Mouse (Mus musculus) ES-E14 (cell line): ENCODE results near the gene Epsti1. TPM values are rescaled to one million over a fixed set of nuclear protein-coding genes. Genes with fewer than 3 reads are reported as not detected.
A peak's percentile ranks its signal among the peaks of the same experiment; 100 is the strongest.

Experiments used
- DNase-seq: peaks from one replicate; pipeline ENCODE4 v3.0.0-alpha.2; 2013; ENCODE audit warnings: low read depth, low spot score
- H3K27ac ChIP-seq: 2 replicates; pipeline ENCODE4 v1.5.1; 2012; ENCODE audit warnings: low read depth, mild to moderate bottlenecking, low read length, moderate library complexity, mixed read lengths; ENCODE audit not compliant: poor library complexity, insufficient read depth, severe bottlenecking
- H3K36me3 ChIP-seq: 2 replicates; pipeline ENCODE4 v1.6.1; 2012; ENCODE audit warnings: mild to moderate bottlenecking, low read length, moderate library complexity, mixed read lengths; ENCODE audit not compliant: control insufficient read depth, poor library complexity, insufficient read depth, severe bottlenecking
- H3K4me1 ChIP-seq, 2 experiments: fragments of 150-350 bp in 1 of 2; sonication (generic) in 1 of 2; 2 replicates each; pipeline ENCODE4 v1.6.1; 2012; ENCODE audit warnings: low read length in 2 of 2, mild to moderate bottlenecking in 1 of 2, mixed read lengths in 1 of 2; ENCODE audit not compliant: control insufficient read depth in 2 of 2, insufficient read depth in 2 of 2, poor library complexity in 1 of 2
- H3K4me3 ChIP-seq, 2 experiments: fragments of 150-350 bp in 1 of 2; sonication (generic) in 1 of 2; 2 replicates each; pipeline ENCODE4 v1.5.1; 2012; ENCODE audit warnings: low read length in 2 of 2, low read depth in 1 of 2, mild to moderate bottlenecking in 1 of 2, mixed read lengths in 1 of 2; ENCODE audit not compliant: insufficient read depth in 1 of 2, poor library complexity in 1 of 2, severe bottlenecking in 1 of 2
- H3K9ac ChIP-seq: 2 replicates; pipeline ENCODE4 v1.6.1; 2012; ENCODE audit warnings: low read depth, mild to moderate bottlenecking, low read length, mixed read lengths; ENCODE audit not compliant: poor library complexity, insufficient read depth, severe bottlenecking
- H3K9me3 ChIP-seq: fragments of 150-350 bp; sonication (generic); 2 replicates; pipeline ENCODE4 v1.6.1; 2012; ENCODE audit warnings: low read depth, mild to moderate bottlenecking, low read length; ENCODE audit not compliant: control insufficient read depth, insufficient read depth
- CHD2 ChIP-seq: IDR thresholded peaks from 2 replicates; pipeline ENCODE4 v1.6.1; 2014; ENCODE audit warnings: mild to moderate bottlenecking, low read depth, low read length, inconsistent platforms
- HCFC1 ChIP-seq: IDR thresholded peaks from 2 replicates; pipeline ENCODE4 v1.6.1; 2012; ENCODE audit warnings: low read length, inconsistent platforms, borderline replicate concordance; ENCODE audit not compliant: insufficient read depth
- MAFK ChIP-seq: IDR thresholded peaks from 2 replicates; pipeline ENCODE4 v1.6.1; 2014; ENCODE audit warnings: mild to moderate bottlenecking, low read depth, low read length, inconsistent platforms; ENCODE audit not compliant: insufficient read depth
- ZC3H11A ChIP-seq: IDR thresholded peaks from 2 replicates; pipeline ENCODE4 v1.6.1; 2012; ENCODE audit warnings: low read depth, mild to moderate bottlenecking, inconsistent platforms, low read length, borderline replicate concordance
- ZNF384 ChIP-seq: IDR thresholded peaks from 2 replicates; pipeline ENCODE4 v1.6.1; 2012; ENCODE audit warnings: low read depth, low read length, inconsistent platforms
- in situ Hi-C, 2 experiments: fragments of 600-800 bp; cut with MboI; formaldehyde crosslinking; loops; one replicate each; pipeline ENCODE4 v1.15.1; 2025; ENCODE audit warnings: low sequenced_read_pairs in 2 of 2, inconsistent platforms in 1 of 2; ENCODE audit not compliant: unreplicated experiment in 2 of 2
- total RNA-seq: library from RNA; depleted of rRNA; stranded (reverse); fragments of 300-350 nt; gene quantifications from 2 replicates; pipeline ENCODE4 v1.2.3, GENCODE M21; 2012; rRNA removed

Epsti1 gene
- total RNA-seq: not detected in 2 replicates

- Histone ChIP-seq H3K4me3 (no peak within 1 kb of the TSS), H3K36me3 (no peaks in the 10 kb centered on the region), H3K9me3 (no peaks in the 10 kb centered on the region), H3K9ac (no peak within 1 kb of the TSS), H3K27ac (no peak within 1 kb of the TSS), H3K4me1 (no peaks in the 10 kb centered on the region)
- in situ Hi-C loops: no loop called here
- no peak for DNase-seq
- TF ChIP-seq ZNF384 (no peak), MAFK (no peak), CHD2 (no peak), ZC3H11A (no peak), HCFC1 (no peak)
These were observed at the start of gene Epsti1 for GRCm38 (mm10) chr14:77904171-77904762. Epsti1 (plus strand) TSS chr14:77904239.

DNA sequence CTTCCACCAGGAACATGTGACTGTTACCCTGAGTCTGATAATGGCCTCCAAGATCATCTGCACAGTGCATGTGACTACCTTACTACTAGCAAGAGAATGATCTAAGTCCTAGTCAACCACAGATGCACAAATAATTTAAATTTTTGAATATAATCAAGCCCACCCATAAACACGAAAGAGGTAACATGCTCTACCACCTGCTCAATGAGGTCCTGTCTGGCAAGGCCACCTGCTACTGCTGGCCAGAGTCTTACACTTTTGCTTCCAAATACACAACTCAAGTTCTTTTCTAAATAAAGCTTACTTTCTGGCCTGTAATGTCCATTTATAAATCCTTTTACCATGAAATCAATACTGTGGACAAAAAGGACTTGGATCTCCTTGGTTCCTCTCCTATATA is 44.1 kb upstream of the Epsti1 start:
- no peak for DNase-seq
- Histone ChIP-seq H3K27ac (no peak overlapping the region), H3K9ac (no peak overlapping the region), H3K36me3 (no peaks in the 10 kb centered on the region), H3K9me3 (no peaks in the 10 kb centered on the region), H3K4me3 (no peak overlapping the region), H3K4me1 (no peaks in the 10 kb centered on the region; a peak in 1 of 4 replicates)
- no peak for TF ChIP-seq ZNF384
- no peak for TF ChIP-seq ZC3H11A
- TF ChIP-seq MAFK: no peak
- TF ChIP-seq HCFC1: no peak
- no peak for TF ChIP-seq CHD2
- in situ Hi-C loops: no loop called here

DNA sequence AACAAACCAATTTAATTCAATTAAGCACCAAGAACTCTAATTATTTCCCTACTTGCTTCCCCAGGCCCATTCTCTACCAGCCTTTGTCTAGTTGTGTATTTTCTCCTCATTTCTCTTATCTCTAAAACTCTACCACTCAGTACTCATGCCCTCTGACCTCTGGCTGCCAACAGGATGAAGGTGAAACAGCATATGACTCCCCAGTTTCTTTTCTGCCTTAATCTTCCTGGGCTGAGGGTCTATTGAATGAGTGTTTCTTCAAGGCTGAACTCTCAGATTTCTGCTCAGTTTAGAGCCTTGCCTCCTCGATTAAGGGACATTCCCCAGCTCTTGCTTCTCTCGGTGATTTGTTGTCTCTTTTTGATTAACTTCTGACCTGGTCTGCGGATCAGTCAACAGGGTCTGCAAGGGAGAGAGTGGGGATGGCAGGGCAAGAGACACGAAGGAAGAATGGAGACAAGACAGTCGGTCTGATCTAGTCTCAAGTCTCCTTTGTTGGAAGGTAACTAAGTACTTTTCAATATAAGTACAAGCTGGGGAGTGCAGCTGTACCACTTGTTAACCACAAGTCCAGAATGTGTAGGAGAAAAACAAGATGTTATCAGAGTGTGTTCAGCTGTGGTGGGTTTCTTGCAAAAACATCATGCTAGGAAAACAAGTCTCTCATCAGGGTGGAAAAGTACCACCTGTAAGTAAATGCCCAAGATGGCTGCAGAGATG is 43.0 kb upstream of the Epsti1 start:
- Histone ChIP-seq H3K9me3 (no peaks in the 10 kb centered on the region), H3K4me3 (no peak overlapping the region), H3K4me1 (peaks cover 0 to 3% of the 10 kb centered on the region in 2 experiments; a peak in 2 of 4 replicates), H3K9ac (no peak overlapping the region), H3K27ac (no peak overlapping the region), H3K36me3 (no peaks in the 10 kb centered on the region)
- TF ChIP-seq ZNF384 (no peak), ZC3H11A (no peak), CHD2 (no peak), MAFK (no peak), HCFC1 (no peak)
- no peak for DNase-seq
- in situ Hi-C loops: no loop called here

DNA sequence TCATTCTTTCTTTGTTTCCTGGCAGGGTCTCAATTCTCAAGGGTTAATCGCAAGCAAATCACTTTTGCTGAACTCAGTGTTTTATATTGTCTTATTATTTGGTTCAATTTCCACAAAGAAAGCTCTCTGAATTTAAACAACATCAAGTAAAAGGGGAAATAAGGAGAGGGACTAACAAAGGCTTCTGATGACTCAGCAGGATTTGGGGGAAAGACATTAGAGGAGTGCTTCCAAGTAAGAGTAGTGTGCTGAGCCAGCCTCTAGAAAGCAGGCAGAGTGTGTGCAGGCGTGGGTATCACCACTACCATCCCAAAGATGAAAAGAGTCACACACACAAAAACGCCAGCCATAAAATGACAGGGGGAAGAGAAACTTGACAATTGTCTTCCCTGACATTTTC is 40.0 kb upstream of the Epsti1 start:
- no peak overlapping the region for H3K27ac ChIP-seq
- H3K9me3 ChIP-seq: no peaks in the 10 kb centered on the region
- DNase-seq: no peak
- H3K4me1 ChIP-seq: peaks cover 0 to 3% of the 10 kb centered on the region in 2 experiments; a peak in 2 of 4 replicates
- H3K36me3 ChIP-seq: no peaks in the 10 kb centered on the region
- H3K4me3 ChIP-seq: no peak overlapping the region
- no peak overlapping the region for H3K9ac ChIP-seq
- no peak for TF ChIP-seq HCFC1
- TF ChIP-seq MAFK: peak; percentile 92
- no peak for TF ChIP-seq ZNF384
- TF ChIP-seq CHD2: no peak
- TF ChIP-seq ZC3H11A: no peak
- in situ Hi-C loops: no loop called here
